Mouse (Mus musculus) hematopoietic stem cell, adult 5-6 weeks (primary cell): ENCODE results near the gene Crtap. TPM values are rescaled to one million over a fixed set of nuclear protein-coding genes. Genes with fewer than 3 reads are reported as not detected.
"Not testable (repeated sequence)": the region's sequence is repeated elsewhere in the genome, so short reads cannot be mapped to it uniquely, and the experiment has no call there.

Experiments
- ATAC-seq, 2 experiments: fragments of 125-278 bp in 1 of 2; replicated peaks in 1 of 2; 2 replicates each; pipeline ENCODE4 v1.8.0; 2016 to 2017; ENCODE audit warnings: inconsistent platforms in 2 of 2, mild to moderate bottlenecking in 2 of 2, moderate number of reproducible peaks in 2 of 2, low read depth in 1 of 2, moderate TSS enrichment in 1 of 2; ENCODE audit not compliant: low FRiP score in 2 of 2, poor library complexity in 2 of 2, severe bottlenecking in 2 of 2, insufficient read depth in 1 of 2, low TSS enrichment in 1 of 2
- total RNA-seq: library from RNA; stranded (forward); fragments of 172-1452, 232-1000 nt; gene quantifications from 2 replicates; pipeline ENCODE4 v1.2.3, GENCODE M21; 2017

Crtap gene
- total RNA-seq, 1 experiment from 2014 or later: 21.4 TPM

DNA sequence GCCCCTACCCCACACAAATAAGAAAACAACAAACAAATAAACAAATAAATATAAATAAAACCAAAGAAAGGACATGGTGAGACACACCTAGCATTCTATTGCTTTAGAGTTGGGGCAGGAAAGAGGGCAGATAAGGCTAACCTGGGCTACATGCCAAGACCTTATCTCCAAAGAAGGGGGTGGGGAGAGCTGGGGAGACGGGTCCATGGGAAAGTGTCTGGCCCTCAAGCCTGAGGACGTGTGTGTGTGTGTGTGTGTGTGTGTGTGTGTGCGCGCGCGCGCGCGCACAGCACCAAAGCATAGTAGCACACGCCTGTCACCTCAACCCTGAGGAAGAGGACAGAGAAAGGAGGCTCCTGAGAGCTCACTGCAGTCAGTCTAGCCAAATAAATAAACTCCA lies 13.3 kb downstream of the Crtap start:
- no peak for ATAC-seq

DNA sequence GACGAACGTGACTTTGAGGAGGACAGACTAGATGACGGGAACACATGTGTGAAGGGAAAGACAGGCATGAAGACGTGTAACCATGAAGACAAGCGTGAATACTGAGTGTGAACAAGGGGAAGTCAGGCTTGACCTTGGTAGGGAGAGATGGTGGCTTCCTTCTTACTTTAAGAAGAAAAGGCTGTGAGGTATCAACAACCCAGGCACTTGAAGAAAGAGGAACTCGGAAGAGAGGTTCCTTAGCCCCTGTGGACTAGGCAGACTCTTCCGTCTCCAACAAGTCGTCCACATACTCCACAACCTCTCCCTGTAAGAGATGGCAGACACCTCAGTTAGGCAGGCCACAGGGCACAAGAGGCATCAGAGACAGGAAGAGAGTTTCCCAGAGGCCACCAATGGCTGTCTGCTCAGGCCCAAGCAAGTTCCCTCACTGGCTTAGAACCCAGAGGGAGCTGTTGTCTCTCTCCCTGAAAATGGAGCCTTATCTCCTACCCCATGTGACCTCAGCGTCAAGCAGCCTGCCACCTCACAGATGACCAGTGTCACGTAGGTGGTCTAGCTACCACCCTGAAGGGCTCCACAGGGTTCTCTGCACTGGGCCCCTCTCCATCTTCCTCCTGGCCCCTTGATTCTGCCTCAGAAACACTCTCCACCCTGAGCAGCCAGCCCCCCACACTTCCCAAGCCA lies 15.1 kb downstream of the Crtap start:
- peak; percentile 49 to 56 for ATAC-seq

DNA sequence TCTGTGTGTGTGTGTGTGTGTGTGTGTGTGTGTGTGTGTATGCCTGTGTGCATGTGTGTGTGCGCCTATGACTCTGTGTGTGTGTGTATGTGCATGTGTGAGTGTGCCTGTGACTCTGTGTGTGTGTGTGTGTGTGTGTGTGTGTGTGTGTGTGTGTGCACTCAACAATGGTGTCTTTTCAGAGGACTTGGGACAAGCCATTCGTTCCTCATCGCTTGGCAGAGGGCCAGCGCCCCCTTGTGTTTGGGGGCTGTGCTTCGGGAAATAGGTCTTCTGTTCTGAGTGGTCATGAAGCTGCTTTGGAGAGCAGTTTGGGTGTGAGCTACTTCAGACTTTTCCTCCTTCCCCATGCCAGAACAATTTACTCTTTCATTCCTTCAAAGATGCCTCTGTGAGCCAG lies 18.8 kb downstream of the Crtap start:
- not testable (repeated sequence) for ATAC-seq

DNA sequence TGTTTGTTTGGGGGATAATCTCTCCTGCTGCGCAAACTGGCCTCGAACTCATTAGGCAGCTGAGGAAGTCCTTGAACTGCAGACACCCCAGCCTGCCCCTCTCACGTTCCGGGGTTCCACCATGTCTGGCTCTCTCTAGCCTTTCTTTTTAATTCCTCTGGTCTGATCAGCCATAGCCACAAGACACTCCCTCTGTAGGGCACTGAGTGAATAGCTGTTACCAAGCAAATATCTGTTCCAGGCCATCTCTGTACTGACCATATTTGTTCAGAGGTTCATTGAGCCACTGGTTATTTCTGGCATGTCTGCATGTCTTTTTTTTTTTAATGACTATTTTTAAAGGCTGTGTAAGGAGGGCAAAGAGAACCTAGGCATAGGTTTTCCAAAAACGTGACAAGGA lies 21.1 kb downstream of the Crtap start:
- ATAC-seq: peak; percentile 51 to 54

DNA sequence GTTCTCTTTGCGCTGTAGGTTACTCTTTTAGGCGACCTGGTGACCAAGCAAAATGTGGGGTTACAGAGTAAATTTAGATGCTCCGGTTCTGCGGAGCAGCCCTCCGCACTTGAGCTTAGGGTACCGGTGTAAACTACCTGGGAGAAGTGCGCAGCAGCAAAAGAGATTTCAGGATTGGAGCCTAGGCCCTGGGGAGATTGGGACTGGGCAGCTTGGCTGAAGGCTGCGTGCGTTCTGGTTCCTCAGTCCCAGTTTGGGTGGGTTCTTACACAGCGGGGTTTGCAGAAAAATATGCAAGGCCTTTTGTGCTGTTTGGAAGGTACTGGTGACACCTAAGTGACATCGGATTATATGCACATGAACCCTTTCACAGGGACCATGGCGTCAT lies 22.0 kb downstream of the Crtap start:
- ATAC-seq: peak in 1 of 2 experiments; percentile 16; a peak in 2 of 4 replicates

DNA sequence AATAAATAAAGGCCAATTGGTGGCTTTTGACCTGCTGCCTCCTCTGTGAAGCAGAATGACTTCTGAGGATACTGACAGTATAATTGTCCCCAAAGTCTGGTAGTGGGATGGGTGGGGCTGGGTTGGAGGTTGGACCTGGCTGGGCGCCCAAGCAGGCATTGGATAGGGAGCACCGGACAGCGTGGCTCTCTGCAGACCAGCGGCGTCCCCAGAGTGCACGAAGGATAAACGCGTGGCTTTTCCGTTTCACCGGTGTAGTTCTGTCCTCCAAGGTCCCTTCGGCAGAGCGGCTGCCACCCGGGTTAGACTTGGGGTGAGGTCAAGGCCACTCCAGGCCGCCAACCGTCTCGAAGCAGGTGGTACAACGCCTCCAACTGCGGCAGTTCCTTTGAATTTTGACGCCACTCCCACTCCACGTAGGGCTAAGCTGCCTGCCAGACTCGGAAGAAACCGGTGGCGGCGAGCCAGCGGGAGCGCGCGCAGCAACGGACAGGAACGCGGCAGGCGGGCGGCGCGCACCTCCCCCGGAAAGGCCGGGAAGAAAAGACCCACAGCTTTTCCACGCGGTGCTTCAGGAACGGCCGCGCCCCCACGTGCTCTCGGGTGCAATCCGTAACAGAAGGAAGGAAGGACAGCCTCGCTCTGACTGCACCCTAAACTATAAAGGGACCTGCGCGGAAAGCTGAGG lies 22.5 kb downstream of the Crtap start:
- ATAC-seq: peak; percentile 80 to 91

DNA sequence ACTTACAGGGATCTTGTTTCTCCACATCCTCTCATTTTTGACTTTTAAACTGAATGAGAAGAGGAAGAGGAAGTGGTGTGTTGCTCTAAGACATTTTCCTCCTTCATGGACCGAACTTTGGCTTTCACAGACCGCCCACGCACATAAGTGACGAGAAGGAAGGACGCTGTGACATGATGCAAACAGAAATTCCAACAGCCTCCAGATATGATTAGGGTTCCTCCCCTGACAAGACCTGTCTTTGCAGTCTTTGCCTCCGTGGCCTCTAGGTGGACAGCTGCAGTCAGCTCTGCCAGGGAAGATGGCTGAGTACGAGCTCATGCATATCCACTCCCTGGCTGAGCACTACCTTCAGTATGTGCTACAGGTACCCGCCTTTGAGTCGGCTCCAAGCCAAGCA lies 60.6 kb downstream of the Crtap start, which contains the start of gene Bcl2a1c:
Gene Bcl2a1c, plus strand, starts transcription at position 281 of the 400 bp plus-strand sequence.
- peak; percentile 75 to 77 for ATAC-seq

DNA sequence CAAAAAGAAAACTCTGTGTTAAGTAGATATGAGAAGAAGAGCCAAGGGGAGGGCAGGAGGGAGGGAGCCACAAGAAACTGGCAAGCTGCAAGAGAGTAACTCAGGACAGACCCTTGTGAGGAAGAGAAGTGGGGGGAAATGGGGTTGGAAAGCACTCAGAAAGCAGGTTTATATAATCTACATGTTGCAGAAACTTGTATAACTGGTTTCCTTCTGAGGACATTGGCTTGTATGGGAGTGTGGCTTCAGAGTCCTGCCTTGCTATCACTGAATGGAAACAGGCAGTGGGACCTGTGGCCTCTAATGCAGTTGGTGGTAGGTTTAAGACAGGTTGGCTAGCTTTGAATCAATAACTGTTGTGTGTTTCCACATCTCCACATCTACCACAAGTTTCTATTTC lies 62.1 kb downstream of the Crtap start:
- not testable (repeated sequence) for ATAC-seq

DNA sequence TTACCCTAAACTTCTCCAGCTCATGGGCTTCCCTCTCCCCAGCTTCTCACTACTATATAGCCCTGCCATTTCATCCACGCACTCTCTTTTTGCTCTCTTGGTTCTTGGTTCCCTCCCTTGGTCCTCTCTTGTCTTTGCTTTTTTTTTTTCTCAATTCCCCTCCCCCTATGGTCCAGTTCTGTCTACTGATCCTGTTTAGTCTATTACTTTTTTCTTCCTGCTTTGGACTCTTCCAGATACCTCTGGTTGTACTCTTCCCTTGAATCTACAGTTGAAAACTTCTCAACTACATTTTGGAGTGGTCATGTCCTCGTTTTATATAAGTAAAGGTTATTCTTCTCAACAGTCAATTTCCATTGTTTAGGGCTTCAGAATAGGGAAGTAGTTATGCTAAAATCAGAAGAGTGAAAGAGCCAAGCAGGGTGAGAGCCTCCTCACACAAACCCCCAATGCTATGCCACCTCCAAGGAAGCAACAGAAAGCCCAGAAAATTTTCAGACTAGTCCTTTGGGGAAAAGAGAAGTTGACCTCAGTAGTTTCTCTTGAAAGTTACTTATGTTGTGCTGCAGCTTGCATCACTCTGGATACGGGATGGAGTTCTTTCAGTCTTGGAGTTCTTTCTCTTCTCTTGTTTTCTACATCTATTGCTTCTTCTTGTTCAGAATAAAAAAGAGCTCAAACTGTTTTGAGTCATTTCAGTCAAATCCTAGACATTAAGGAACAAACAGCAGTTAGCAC lies 64.3 kb downstream of the Crtap start:
- peak; percentile 29 to 46; a peak in 2 of 4 replicates for ATAC-seq

Other genes starting within 250 kb of the Crtap start
- not detected in 2 replicates for gene Bcl2a1c, start 60.5 kb downstream of the Crtap start, total RNA-seq
- 32.0 and 37.4 TPM in 2 replicates for gene Glb1, start 10.4 kb upstream of the Crtap start, total RNA-seq
- 6.9 and 8.0 TPM in 2 replicates for gene Tmppe, start 10.4 kb upstream of the Crtap start, total RNA-seq
- not detected in 2 replicates for gene Ccr4, start 114.2 kb upstream of the Crtap start, total RNA-seq
- not detected in 2 replicates for gene C130032M10Rik, start 125.0 kb upstream of the Crtap start, total RNA-seq
- gene Trim71, start 173.7 kb upstream of the Crtap start, total RNA-seq: not detected in 2 replicates
- 45.1 and 51.3 TPM in 2 replicates for gene Cnot10, start 249.5 kb upstream of the Crtap start, total RNA-seq